Mouse (Mus musculus): Measurements from ENCODE around the gene Wfdc10.
"Not testable (repeated sequence)": the region's sequence is repeated elsewhere in the genome, so short reads cannot be mapped to it uniquely, and the experiment has no call there.

The Wfdc10 gene

DNA sequence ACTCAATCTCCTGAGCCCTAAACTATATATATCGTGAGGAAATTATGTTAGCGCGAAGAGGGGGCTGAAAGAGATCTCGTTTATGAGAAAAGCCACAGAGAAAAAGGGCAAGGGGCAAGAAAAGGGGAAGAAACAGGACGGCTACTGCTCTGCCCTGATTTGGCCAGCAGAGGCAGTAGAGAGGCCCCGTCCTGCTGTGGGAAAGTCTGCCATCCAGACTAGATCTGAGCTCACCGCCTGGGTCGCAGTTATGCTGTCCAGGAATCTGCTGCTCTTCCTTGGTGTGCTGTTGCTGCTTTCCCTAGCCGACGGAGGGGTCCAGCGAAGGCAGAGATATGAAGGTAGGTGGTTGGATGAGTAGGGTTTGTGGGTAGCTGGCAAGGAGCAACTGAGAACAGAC, at the start of gene Wfdc10:
TSS of gene Wfdc10 (plus strand) at position 189 of the 400 bp plus-strand sequence.
- in situ Hi-C loops (cut with MboI, MseI): loop anchor here (5.0 kb wide), 1 partner anchor 619 kb away; no protein-coding TSS in a partner anchor

DNA sequence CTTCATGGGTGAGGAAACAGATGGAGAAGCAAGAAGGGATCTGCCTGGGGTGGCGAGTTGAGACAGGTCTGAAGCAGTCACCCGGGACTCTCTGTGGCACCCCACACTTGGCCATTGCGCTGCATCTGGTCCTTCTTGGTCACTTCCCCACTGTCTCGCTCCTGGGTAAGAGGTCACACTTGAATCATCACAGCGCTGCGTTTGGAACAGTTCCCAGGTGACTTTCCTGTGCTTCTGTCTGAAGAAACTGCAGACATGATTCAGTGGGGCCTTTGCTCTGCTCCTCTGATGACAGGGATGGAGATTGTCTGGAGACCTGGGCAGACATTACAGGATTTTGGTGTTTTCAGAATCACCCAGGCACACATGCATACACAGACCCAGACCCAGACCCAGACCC, 47.1 kb upstream of the Wfdc10 start:
- in situ Hi-C loops (cut with MboI, MseI): no loop called here

DNA sequence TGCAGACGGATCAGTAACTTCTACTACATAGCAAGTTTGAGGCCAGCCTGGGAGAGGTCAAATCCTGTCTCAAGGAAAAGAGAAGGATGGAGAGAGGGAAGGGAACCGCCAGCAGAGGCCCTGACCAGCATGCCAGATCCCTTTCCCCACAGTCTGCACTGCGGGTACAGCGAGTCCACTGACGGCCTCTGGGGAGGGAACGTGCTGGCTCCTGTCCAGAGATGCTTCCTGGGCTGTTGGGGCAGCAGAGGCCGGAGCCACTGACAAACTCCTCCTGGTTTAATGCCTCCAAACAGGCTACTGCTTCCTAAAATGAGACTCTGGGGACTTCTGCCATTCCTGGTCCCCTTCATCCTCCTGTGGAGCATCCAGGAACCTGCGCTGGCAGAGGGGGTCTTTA, 42.4 kb upstream of the Wfdc10 start, which contains the start of the genes Wfdc6b and Wfdc8:
TSS of gene Wfdc6b (plus strand) at position 52 of the 400 bp plus-strand sequence.
TSS of gene Wfdc8 (minus strand) at position 156 of the 400 bp plus-strand sequence.
- in situ Hi-C loops (cut with MboI, MseI): not testable (repeated sequence)

DNA sequence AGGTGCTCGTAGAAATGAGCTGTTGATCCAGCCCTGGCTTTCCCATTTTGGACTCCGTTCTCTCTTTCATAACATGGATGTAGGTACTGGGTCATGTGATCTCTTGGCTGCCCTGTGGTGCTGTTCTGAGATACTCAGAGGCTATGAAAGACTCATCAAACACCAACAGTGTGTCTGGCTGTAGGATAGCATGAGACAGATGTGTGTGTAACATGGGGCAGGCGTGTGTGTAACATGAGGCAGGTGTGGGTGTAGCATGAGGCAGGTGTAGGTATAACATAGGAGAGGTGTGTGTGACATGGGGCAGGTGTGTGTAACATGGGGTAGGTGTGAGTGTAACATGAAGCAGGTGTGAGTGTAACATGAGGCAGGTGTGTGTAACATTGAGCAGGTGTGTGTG, 40.5 kb upstream of the Wfdc10 start:
- in situ Hi-C loops (cut with MboI, MseI): loop anchor here (5.0 kb wide), 1 partner anchor 33 kb away; no protein-coding TSS in a partner anchor

DNA sequence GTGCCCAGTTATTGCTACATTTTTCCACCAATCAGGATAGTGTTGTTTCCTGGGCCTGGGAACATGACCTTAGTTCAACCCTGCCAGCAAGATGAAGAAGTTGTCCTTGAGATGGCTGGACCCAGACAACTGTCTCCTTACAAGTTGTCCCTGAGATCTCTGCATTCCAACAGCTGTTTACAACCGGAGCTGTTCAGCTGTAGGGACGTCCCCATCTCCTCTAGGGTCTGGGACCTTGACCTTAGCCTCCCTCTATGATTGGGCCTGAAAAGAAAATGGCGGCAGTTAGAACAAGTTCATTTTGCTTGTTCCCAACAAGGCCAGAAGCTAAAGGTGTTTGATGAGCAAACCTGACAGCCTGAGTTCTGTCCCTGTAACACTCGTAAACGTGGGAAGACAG, 36.8 kb upstream of the Wfdc10 start:
- in situ Hi-C loops (cut with MboI, MseI): loop anchor here (5.0 kb wide), 1 partner anchor 37 kb away; no protein-coding TSS in a partner anchor

DNA sequence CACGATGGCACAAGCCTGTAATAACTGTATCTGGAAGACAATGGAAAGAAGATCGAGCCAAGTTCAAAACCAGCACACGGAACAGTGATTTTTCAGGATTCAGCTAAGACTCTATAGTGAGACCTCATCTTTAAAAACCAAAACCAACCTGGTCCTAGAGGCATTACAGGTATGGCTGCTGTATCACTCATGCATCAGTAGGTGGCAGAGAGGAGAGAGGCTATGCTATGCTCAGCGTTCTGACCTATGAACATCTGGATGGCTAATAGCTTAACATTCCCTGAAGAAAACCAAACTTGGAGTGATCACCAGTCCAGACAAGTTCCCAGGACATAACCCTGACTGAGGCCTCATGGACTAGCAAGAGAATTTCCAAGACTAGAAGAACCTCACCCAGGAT, 34.1 kb upstream of the Wfdc10 start:
- in situ Hi-C loops (cut with MboI, MseI): no loop called here

DNA sequence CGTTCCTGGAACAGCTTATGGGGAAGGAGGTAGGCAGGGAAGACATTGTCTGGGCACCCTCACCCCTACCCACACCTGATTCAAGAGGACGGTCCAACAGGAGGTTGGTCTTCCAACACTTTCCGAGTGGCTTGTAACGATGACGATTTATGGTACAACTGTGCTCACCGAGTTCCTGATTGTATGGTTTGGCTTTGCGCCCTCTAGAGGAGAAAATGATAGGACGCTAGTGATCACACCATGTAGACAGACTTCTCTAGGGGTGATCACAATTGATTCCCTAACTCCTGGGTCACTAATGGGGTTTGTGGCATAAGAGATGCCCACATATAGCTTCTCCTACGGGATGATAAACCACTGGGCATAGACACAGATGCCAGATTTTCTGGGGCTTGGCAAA, 20.6 kb upstream of the Wfdc10 start:
- in situ Hi-C loops (cut with MboI, MseI): no loop called here

DNA sequence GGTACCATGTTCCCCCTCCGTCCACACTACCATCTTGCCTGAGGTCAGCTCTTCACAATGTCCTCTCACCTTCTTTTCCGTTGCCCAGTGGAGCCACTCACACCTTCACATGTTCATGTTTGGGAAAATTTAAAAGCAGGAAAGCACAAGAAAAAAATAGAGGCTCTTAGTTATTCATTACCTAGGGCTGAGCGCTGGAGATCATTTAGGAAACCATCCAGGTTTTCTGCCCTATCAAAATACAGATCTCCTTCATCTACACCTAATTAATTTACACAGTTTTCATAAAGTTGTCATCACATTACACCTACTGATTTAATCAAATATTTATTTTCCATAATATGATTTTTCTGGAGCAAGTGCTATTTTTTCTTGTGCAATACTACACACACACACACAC, 17.1 kb upstream of the Wfdc10 start, which contains the start of gene Wfdc16:
TSS of gene Wfdc16 (minus strand) at position 101 of the 400 bp plus-strand sequence.
- in situ Hi-C loops (cut with MboI, MseI): no loop called here

DNA sequence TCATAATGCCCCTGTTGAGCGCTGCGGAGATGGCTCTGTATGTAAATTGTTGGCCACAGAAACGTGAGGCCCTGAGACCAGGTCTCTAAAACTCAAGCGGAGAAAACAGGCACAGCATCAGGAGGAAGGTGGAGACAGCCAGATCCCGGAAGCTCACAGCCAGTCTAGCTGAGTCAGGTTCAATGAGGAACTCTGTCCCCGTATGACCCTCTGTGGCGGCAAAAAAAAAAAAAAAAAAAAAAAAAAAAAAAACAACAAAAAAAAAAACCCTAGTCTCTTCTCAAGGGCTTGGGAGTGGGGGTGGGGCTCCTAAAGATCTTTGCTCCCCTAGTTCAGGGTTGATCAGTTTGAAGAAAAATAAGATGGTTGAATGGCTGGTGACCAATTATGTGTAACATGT, 14.7 kb upstream of the Wfdc10 start:
- in situ Hi-C loops (cut with MboI, MseI): no loop called here

DNA sequence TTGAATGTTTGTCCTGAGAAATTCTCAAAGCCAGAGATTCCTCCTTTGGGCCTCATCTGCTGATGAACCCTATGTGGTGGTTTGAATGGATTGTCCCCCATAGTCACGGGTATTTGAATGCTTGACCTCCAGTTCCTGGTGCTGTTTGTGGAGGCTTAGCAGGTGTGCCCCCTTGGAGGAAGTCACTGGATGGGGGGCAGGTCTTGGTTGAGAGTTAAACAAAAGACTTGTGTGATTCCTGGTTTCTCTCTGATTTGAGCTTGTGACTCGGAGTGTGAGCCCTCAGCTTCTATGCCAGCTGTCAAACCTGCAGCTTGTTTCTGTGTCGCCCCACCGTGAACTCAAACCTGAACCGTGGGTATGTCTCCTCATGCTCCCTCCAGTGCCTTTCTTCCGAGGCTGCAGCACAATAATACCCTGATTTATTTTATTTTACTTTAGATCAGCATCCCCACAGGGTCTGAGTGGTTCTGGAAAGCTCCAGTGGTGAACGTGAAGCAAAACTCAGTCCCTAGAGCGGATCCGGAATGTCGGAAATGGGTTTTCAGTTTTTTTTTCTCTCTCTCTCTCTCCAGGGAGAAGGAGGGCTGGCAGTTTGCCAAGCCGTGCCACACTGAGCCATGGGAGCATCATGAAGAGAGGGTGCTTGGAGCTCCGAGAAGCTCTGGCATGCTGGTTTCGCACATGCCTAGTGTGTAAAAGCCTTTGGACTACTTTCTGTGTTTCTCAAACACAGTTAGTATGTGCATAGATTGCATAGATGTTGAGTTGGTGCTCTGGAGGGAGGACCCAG, 13.8 kb upstream of the Wfdc10 start:
- in situ Hi-C loops (cut with MboI, MseI): no loop called here

DNA sequence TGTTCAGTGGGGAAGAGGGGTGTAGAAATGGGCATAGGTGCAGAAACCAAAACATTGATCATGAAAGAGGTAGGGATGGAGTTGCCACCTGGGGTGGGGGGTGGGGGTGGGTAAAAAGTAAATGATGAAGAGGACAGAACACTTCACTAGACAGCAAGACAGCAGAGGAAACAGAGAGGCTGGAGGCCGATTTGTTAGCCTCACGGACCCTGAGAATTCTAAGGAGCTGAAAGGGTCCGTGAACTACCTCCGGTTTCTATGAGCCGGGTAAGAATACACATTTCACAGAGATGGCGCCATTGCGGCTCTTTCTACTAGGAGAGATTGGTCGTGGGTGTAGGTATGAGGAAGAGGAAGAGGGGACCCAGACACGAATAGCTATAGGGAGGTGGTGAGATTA, 637 bp downstream of the Wfdc10 start, which contains the start of gene Wfdc9:
TSS of gene Wfdc9 (minus strand) at position 101 of the 400 bp plus-strand sequence.
- in situ Hi-C loops (cut with MboI, MseI): loop anchor here (5.0 kb wide), 1 partner anchor 619 kb away; no protein-coding TSS in a partner anchor

DNA sequence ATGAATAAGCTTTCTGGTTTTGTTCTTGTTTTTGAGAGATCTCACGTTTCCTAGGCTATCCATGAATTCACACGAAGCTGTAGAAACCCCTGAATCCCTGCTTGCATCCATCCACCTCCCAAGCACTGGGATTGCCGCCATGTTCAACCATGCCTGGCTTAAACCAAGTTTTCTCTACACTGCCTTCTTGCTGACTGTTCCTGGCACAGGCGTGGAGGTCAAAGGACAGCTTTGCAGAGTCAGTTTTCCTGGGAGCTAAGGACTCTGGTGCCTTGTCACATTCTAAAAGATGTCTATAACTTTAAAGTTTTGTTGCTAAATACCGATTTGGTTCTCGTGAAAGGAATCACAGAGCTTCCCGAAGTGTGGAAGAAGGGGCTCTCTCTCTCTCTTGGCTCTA, 9.0 kb downstream of the Wfdc10 start:
- in situ Hi-C loops (cut with MboI, MseI): no loop called here

DNA sequence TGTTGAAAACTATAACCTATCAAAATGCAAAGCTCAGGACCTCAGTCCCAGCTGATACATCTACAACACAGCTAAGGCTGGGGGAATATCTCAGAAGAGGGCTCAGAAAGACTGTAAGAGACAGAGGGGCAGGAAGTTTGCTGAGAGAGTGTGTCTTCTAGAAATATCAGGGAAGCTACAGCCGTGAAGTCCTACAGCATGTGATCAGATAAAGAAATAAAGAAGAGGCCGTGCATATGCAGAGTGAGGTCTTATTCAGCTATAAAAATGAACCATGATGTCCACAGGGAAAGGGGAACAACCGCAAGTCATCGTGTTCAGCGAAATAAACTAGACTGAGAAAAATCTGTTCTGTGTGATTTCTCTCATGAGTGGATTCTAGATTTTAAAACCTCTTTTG, 14.4 kb downstream of the Wfdc10 start:
- in situ Hi-C loops (cut with MboI, MseI): no loop called here

DNA sequence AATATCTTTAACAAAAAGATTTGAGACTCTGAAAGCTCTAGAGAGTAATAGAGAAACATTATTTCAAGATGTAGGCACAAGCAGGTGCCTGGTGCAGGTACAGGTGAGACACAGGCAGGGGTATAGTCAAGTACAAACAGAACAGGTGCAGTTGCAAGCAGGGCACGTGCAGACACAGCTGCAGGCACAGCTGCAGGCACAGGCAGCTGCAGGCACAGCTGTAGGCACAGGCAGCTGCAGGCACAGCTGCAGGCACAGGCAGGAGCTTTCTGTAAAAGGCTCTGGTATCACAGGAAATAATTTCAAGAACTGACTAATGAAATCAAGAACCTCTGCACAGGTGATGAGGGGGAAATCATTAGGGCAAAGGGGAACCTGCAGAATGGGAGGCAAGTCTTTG, 15.1 kb downstream of the Wfdc10 start:
- in situ Hi-C loops (cut with MboI, MseI): no loop called here

DNA sequence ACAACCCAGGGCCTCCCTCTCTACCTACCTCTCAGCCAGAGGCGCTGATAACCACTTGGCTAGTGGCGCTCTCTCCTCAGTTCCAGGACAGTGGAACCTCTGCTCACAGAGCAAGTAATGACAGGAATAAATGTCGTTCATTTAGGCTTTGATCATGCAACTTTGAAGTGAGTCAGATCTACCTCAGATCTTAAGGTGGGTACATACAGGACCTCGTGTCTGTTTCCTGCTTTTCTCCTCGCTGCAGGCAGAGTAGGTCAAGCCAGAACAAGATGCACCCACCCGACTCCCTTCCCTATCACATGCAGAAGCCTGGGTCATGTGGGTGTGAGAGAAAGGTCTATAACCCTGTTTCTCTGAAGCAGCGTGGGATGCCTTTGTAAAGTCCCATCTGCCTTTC, 18.1 kb downstream of the Wfdc10 start, which contains the start of gene Wfdc11:
TSS of gene Wfdc11 (minus strand) at position 101 of the 400 bp plus-strand sequence.
- in situ Hi-C loops (cut with MboI, MseI): no loop called here

DNA sequence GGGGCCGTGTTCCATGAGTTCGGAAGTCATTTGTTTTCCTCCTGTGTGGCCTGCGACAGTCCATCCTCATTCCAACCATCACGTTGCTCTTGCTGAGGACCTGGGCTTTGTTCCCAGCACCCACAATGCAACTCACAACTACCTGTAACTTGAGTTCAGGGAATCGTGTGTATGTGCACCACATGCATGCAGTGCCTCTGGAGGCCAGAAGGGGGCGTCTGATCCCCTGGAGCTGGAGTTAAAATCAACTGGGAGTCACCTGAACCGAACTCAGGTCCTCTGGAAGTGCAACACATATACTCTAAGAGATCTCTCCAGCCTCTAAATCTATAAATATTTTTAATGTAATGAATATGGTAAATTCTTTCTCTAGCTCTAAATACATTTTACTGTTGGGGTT, 20.3 kb downstream of the Wfdc10 start:
- in situ Hi-C loops (cut with MboI, MseI): no loop called here

DNA sequence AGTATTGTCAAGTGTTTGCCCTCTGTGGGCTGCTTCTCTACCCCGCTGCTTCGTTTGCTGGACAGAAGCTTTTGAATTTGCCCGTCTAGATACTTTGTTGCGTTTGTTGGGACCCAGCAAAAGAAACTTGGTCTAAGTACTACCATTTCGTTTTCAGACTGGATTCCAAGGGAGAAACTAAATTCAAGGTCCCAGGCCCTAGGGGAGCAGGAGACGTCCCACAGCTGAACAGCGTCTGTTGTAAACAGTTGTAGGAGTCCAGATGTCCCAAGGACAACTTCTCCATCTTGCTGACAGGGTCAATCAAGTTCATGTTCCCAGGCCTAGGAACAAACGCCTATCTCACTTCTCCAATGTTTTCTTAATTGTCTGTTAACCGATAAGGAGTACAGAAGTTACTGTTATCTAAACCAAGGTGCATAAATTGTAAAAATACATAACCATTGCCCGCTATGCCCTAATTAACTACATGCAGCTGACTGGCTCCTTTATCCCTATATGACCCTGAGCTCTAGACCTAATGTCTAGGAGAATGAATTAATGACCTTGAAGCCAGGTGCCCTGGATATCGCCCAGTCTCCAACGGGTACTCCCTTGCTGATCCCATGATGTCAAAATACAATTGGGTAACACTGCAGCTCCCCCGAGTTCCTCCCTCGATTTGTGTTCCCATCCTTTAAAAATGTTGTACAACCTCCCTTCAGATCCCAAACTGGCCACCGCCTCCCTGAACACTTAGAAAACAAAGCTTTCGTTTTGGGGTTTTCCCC, 21.3 kb downstream of the Wfdc10 start:
- in situ Hi-C loops (cut with MboI, MseI): no loop called here

DNA sequence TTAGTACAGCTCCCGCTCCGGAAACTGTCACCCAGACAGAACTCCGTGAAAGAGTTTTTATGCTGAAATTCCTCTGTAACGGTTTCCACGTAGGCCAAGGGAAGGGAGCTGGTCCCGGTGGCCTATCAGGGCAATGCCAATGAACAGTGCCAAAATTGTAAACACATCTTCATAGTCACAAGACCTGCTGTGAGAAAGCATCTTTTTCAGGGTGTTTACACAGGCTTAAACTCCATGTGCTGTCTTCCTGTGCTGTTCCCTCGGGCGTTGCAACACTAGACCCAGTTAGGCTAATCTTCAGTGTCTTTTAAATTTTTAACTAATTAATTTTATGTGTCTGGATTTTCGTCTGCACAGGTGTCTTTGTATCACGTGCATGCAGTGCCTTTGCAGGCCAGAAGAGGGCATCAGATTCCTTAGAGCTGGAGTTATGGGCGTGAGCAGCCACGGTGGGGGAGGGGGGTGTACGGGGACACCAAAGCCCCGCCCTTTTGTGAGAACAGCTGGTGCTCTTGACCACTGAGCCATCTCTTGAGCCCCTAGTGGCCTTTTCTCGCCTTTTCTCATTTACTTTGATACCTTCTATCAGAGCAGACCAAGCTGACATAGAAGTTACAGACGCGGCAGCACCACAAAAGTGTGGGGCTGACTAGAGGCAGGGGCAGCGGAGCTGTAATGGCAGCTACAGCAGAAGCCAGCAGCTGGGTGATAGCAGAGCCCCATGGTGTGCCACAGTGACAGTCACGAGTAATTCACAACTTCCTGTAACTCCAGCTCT, 23.2 kb downstream of the Wfdc10 start:
- in situ Hi-C loops (cut with MboI, MseI): no loop called here

DNA sequence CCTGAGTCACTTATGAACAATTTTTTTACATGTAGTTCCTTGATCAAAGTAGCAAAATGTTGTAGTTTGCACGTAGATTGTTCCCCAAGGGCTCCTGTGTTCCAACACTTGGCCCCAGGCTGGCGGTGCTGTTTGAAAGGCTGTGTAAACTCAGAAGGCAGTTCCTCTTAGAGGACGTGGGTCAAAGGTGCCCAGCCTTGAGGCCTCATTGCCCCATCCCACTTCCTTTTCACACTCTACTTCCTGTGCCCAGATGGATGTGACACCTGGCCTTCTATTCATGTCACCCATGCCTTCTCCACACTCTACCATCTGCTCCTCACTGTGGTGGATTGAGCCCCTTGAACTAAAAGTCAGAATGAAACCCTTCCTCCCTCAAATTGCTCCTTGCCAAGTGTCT, 24.1 kb downstream of the Wfdc10 start:
- in situ Hi-C loops (cut with MboI, MseI): no loop called here

DNA sequence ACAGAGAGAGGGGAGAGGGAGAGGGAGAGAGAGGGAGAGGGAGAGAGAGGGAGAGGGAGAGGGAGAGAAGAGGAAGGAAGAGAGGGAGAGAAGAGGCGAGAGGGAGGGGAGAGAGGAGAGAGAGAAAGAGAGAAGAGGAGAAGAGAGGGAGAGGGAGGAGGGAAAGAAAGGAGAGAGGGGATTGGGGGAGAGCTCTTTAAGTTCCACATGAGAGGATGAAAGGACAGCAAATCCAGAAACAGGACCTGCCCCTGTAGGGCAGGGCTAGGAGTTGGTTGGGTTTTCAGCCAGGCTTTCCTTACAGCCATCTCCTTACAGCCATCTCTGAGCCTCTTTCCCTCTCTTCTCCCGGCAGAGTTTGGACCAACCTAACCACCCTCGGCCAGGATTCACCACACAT, 29.0 kb downstream of the Wfdc10 start, which contains the start of gene Wfdc13:
TSS of gene Wfdc13 (plus strand) at position 301 of the 400 bp plus-strand sequence.
- in situ Hi-C loops (cut with MboI, MseI): no loop called here

DNA sequence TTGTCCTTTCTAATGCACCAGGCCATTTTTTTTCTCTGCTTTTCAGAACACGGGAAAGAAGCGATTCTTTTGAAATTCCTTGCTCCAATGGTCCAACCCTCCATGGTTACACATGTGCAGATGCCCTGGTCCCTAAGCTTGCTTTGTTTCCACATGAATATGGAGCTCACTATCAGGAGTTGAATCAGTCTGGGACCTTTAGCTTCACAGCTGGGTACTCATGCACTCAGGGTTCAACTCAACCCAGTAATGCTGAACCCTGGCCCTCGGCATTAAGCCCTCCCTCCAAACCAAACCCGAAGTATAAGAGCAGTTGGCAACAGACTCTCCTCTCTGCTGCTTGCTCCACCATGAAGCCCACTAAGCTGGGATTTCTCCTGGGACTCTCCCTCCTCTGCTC, 42.4 kb downstream of the Wfdc10 start, which contains the start of gene Spint4:
TSS of gene Spint4 (plus strand) at position 301 of the 400 bp plus-strand sequence.
- in situ Hi-C loops (cut with MboI, MseI): no loop called here

Data from regulatory T cell (primary cell).